Mouse (Mus musculus) heart, postnatal 10 days (tissue): ENCODE data around the gene Aurka. TPM values are rescaled to one million over a fixed set of nuclear protein-coding genes. Genes with fewer than 3 reads are reported as not detected.

Source experiments
- DNase-seq, 2 experiments: peaks; one replicate each; pipeline ENCODE4 v3.0.0; 2021
- intact Hi-C: fragments of 180-260 bp; cut with DNase I; formaldehyde crosslinking; loops from one replicate; pipeline ENCODE4 v1.15.1; 2025
- total RNA-seq, 2 experiments: library from RNA; stranded (reverse); gene quantifications; 2 replicates each; pipeline ENCODE4 v1.2.3; 2021

The Aurka gene
- total RNA-seq, 2 experiments from 2014 or later = 10.8 to 13.7 TPM

DNA sequence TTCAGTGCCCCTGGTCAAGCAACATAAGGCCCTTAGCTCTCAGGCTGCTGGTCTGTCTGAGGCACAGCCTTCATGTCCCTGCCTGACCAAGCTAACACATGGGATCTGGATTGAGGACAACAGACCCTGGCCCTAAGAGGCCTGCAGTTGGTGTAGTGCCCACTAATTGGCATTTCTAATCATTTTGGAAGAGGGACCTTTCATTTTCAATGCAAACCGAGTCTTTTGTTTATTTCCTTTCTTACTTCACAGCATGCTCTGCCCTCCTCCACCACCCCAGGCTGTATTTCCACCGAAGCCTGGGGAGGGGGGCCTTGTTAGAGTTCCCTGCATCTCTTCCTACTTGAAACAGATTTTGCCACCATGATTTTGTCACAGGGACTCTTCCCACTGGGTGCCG lies 29.4 kb downstream of the Aurka start:
- DNase-seq = no peak
- intact Hi-C loops = no loop called here

DNA sequence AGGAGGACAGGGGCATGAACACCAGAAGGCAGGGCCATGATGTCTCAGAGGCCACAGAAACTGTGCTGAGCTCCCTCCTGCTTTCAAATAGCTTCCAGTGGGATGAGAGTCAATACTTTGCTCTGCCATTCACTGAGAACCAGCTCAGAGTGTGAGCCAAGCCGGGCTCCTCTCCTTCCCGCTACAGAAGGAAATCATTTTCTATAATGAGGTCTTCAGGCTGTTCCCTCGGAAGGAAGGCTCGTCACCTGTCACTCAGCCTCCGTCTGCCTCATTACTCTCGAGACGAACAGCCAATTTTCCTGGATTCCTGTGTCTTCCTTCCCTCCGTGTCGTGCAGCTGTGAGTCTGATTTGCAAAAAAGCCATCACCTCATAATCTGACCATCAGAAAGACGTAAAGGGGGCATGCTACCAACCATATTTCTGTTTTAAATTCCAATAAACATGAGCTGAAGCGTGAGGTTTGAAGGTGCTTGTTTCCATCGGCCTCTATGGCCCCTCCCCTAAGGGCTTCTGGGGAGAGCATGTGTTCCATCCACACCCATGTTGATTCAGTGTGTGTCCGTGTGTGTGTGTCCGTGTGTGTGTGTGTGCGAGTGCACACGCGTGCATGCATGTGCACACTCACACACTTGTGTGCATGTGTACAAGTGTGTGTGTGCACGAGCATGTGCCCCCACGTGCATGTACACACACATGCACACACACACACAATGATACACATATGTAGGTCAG lies 32.0 kb downstream of the Aurka start:
- intact Hi-C loops = no loop called here
- no peak for DNase-seq

DNA sequence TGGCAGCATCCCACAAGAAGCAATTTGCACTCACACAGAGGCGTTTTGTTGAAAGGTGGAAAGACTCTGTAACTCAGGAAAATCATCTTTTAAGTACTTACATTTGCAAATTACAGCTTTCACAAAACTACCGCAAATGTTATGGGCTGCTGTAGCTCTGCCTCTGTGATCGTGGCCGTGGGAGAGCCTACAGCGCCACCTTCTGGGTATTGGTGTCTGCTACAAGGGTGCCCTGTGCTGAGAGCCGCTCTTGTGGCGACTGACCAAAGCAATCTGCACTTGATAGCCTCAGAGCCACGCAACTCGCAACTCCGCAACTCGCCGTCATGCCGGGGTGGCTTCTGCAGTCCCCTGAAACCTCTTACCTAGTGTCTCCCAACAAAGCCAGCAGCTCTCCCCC lies 41.2 kb downstream of the Aurka start:
- DNase-seq = peak; percentile 39 to 60
- intact Hi-C loops = loop anchor here (1.0 to 2.0 kb wide), 2 partner anchors 80 to 102 kb away; partner anchors contain the start of gene Mc3r

DNA sequence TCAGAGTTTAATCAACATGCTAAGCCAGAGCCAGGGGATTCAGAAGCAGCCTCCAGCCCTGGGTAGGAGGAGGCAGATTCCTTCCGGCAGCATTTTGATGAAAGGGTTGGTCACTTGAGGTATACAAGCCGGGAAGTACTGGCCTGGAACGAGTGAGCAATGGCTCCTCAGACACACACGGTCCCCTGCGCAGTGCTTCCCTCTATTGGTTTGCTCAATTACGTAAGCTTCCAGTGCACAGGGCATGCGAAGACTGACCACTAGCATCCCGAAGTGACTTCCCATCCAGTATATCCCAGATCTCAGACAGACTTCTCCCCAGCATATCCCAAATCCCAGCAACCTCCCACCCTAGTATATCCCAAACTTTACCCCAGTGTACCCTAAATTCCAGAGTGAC lies 42.1 kb downstream of the Aurka start:
- DNase-seq = no peak
- intact Hi-C loops = loop anchor here (2.0 kb wide), 1 partner anchor 79 kb away; the partner anchor contains the start of gene Mc3r

DNA sequence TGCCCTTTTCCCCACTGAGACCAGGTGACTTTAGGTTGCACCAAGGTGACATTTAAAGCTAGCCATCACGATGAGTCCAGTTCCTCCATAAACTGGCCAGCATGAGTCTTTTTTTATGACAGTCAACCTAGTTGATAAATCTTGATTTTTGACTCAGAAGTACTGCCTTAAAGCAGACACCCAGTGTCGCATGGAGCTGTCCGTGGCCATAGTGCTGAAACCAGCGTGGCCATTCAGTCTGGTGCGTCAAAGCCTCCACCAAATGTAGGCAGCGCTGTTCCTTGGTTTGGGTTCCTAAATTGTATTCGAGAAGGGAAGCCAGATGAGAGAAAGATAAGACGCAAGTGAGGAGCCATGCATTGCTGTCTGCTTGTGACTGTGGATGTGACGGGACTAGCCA lies 49.5 kb downstream of the Aurka start:
- peak; percentile 70 to 84 for DNase-seq
- intact Hi-C loops = no loop called here

DNA sequence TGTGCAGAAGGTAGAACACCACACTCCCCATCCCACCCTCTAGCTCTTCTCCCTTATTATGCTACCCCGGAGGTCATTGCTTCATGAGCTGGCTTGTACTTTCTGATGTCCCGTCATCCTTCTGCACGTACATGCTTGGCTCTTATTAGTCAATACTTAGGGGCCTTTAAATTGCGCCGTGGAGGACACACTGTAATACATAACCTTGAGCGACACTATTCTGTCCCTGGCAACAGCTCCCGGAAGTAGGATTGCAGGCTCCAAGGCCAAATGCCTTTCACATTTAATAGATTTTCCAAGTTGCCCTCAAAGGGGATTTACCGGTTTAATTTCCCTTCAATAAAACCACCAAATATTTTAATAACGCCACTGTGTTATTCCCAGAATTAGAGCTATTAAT lies 58.6 kb downstream of the Aurka start:
- intact Hi-C loops = no loop called here
- DNase-seq = no peak

DNA sequence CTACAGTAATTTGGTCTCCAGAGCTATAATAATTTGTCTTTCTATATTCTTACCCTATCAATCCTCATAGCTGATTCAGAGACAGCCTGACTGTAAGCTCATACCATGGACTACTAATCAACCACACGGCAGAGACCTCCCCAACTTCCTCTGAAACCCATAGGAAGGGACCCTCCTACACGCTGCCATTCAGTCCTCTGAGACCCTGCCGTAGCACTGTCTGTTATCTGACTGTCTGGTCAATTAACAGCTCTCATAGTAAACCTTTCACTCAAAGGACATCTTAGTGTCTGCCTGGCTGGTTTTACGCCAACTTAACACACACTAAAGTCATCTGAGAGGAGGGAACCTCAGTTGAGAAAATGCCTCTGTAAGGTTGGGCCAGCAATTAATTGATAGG lies 63.8 kb downstream of the Aurka start:
- intact Hi-C loops = no loop called here

More for the DNA sequence above, 63.8 kb downstream of the Aurka start:
- no peak for DNase-seq

Other genes with a start within 250 kb of the Aurka start
- gene Mc3r, start 122.0 kb downstream of the Aurka start, total RNA-seq = not detected
- gene Fam210b, start 25.0 kb downstream of the Aurka start, total RNA-seq = 1 to 10 TPM; 7.2 to 9.1 TPM
- gene Cstf1, start 146 bp upstream of the Aurka start, total RNA-seq = 10 to 100 TPM; 23.1 TPM
- gene Cass4, start 23.3 kb upstream of the Aurka start, total RNA-seq = under 1 TPM; 0.22 to 0.25 TPM
- 10 to 100 TPM; 40.7 to 40.9 TPM for gene Rtf2, start 70.0 kb upstream of the Aurka start, total RNA-seq
- not detected for gene Gcnt7, start 88.1 kb upstream of the Aurka start, total RNA-seq
- not detected for gene Fam209, start 102.0 kb upstream of the Aurka start, total RNA-seq
- gene Tfap2c, start 179.1 kb upstream of the Aurka start, total RNA-seq = not detected